Mouse (Mus musculus) adrenal gland, postnatal 14 days (tissue): ENCODE measurements around the gene Dysf. TPM values are rescaled to one million over a fixed set of nuclear protein-coding genes. Genes with fewer than 3 reads are reported as not detected.
A peak's percentile ranks its signal among the peaks of the same experiment; 100 is the strongest.

ENCODE experiments used
- DNase-seq: peaks from one replicate; pipeline ENCODE4 v3.0.0; 2021; ENCODE audit warnings: mixed read lengths
- total RNA-seq: library from RNA; stranded (reverse); gene quantifications from 2 replicates; pipeline ENCODE4 v1.2.3, GENCODE M21; 2021

Gene Dysf
- total RNA-seq, 1 experiment from 2014 or later = 49.2 TPM

DNA sequence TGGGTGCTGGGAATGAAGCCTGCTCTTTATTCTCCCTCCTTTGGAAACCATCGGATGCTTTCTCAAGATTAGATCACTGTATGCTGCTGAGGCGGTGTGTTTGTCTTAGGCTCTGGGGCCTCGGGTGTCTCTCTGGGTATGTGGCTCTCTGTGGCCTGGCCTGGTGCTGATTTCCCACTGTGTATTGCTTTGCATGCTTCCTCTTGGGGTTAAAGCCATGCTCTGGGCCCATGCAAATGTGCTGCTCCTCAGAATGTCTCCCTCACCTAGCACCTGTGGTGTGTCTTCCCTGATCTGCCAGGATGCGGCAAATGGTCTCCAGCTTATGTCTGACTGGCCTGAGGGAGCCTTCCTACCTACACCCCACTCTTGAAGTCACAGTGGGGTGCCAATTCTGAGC is 41.8 kb downstream of the Dysf start:
- no peak for DNase-seq

DNA sequence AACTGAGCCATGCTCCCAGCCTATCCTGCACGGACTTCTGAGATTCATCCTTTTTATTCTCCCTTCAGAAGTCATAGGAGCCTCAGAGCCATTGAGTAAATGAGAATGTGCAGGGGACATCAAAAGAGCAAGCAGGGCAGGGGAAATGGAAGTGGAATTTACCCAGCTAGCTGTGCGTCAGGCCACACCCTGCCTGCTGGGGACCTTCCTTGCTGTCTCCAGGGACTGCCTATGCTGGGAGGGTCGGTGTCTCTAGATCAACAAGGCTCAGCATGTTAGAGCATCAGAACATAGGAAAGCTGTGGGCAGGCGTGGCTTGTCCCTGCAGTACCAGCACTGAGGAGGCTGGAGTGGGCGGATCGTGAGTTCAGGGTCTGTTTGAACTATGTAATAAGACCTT is 42.6 kb downstream of the Dysf start:
- DNase-seq = peak; percentile 36

DNA sequence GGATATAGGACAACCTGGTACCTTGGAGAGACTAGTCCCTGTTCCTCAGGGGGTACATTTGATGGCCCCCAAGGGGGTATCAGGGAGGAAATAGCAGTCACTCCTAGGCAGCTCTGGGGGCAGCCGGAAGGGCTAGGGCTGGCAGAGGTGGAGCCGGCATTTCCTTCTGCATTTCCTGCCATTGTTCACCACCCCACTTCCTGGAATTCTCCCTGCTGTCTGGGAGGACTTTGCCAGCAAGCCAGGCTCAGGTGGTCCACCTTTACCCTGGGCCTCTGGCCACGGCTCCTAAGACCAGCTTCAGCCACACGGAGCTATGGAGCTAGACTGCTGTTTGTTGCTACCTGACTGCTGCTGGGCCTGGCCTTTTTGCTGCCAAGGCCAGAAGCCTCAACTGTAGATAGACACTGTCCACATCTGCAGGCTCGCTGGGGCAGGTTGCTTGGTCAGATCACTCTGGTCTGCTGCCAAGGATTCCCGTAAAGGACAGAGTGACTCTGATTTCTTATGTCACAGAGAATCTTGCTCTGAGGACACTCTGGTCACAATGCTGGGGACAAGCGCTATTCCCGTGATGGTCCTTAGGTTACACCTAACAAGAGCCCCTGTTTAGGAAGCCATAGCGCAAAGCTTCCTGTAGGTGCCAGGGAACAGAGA is 45.6 kb downstream of the Dysf start:
- DNase-seq = peak; percentile 39

DNA sequence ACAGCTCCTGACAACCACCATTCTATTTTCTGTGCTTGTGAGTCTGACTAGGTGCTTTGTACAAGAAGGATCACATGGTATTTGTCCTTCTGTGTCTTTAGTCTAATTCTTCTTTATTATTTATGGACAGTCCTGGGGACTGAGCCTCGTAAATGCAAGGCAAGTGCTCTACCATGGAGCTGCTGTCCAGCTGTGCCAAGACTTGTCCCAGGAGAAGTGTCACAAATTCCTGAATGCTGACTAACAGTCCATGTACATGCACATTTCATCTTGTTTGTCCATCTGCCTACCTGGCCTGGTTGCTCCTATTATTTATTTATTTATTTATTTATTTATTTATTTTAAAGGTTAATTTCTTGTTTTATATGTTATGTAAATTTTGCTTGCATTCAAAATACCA is 47.2 kb downstream of the Dysf start:
- DNase-seq = peak; percentile 43

DNA sequence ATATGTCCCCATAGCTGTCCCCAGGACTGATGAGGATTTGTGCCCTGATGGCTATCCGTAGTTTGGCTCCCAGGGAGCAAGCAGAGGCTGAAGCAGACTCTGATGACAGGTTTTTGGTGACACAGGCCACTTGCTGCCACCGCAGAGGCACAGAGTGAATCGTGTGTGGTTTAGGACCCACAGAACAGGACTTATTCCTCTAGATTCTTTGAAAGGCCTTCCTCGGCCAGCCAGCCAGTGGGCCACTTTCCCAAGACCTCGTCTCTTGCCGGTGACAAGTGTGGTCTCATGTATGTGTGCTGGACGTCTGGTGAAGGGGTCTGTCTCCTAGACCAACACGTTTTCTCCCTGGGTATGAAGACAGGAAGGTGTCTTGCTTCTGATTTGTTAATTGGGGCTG is 48.8 kb downstream of the Dysf start:
- no peak for DNase-seq

DNA sequence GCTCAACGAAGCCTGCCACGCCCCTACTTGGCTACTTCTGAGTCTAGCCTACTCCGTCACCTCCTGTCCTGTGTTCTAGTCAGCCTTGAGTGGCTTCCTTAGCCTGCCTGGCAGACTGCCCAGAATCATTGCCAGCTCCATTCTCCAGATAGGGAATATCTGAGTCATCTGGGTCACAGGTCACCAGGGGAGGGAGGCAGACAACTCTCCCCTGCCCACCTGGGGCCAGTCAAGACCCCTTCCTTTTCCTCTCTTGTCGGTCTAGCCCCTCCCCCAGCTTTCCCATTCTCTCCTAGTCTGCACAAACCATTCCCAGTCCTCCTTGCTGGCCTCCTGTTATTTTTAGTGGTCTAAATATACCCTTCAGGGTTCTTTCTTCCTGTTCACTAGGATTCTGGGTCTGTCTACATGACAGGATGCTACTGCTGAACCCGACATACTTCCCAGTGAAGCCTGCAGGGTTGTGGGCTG is 50.3 kb downstream of the Dysf start:
- peak; percentile 82 for DNase-seq

DNA sequence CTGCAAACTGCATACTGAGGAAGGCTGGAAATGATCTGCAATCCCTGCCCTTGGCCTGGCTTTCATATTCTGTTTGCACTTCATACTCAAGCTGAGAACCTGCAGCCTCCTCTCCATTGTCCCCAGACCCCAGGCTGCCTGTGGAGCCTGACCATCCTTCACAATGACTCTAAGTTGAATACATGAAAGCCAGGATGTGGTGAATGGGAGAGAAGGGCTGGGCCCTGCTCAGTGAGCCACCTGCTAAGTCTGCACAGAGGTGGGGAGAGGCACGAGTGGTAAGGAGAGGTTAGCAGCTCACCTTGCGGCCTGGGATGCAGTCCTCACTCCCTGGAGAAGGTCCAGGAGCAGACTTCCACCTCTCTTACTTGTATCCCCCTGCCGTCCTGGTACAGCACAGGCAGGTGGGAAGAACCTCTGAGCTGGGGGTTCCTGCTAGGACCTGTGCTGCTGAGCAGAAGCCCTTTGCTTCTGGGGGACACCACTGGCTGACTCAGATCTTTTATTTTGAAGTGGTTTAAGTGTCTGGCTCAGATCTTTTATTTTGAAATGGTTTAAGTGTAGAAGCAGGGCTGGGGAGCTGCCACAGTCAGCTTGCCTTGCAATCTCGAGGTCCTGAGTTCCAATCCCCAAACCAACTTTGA is 51.5 kb downstream of the Dysf start:
- no peak for DNase-seq

DNA sequence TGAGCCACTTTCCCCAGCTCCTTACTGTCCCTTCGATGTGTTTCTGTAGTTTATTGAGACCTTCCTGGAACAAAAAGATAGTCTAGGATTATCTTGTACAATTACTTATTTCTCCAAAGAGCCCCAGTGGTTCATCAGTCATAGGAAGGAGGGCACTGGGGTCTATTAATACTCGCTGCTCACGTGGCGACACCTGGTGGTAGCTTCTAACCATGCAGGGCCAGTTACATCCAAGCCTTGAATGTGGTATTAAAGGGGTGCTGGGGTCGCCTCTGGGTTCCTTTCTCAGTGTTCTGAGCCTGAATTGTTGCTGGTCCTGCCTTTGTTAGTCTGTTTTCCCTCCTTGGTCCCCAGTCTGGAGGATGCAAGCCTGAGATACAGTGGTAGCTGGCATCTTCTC is 52.9 kb downstream of the Dysf start:
- peak; percentile 74 for DNase-seq

DNA sequence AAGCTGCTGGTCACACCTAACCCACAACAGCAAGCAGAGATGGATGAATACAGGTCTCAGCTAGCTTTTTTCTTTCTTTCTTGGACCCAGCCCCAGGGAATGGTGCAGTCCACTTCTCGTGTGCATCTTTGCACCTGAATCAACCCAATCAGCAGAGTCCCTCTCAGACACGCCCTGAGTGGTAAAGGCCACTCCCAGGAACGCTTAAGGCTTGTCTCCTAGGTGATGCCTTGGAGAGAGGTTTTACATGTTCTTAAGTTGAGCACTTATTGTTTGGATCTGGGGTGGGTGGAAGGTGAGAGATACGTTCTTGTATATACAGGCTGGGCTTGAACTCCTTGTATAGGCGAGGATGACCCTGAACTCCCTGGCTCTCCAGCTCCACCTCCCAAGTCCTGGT is 54.2 kb downstream of the Dysf start:
- DNase-seq = no peak

DNA sequence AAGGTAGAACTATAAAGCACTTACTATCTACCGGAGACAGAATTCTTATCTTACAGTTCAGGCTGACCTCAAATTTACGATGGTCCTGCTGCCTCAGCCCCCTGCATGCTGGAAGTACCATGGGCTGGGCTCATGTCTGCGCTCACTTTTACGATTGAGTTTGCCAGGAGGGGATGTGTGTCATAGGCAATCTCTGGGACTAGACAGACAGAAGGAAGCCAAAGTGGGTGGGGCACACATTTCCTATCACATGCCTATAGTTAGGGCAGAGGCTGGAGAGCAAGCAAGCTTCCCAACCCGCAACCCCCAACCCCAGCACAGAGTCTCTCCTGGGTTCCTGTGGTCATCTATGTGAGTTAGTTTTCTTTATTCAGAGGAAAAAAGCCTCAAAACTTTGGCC is 59.8 kb downstream of the Dysf start:
- DNase-seq = no peak

DNA sequence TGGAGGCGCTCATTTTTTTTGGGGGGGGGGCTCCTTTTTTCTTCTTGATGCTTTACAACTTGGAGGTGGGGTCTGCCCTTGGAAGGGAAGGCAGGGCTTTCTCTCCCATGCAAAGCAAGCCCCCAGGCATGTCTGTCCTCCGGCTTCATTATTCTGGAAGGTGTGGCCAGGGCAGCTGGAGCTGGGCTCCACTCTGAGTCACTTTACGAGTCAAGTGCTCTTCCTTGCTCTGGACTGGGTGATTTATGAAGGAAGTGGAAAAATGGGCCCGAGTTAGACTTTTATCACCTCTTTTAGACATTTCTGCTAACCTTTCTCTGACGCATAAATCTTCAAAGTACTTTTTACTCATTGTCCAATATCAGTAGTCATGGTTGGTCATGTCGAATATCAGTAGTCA is 61.9 kb downstream of the Dysf start:
- peak; percentile 41 for DNase-seq

DNA sequence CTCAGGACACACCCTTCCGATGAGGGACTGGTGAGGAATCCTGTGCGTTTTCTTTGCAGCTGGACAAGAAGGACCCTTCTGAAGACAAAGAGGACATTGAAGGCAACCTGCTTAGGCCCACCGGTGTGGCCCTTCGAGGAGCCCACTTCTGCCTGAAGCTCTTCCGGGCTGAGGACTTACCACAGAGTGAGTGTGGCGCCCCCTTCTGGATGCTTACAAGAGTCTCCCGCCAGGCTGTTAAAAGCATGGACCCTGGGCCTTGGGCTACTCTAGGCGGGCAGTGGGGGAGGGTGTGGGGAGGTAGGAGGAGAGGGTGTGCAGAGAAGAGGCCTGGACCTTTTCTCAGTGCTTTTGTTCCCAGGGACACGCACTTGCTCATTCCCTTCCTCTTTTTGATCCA is 64.2 kb downstream of the Dysf start:
- peak; percentile 59 for DNase-seq

DNA sequence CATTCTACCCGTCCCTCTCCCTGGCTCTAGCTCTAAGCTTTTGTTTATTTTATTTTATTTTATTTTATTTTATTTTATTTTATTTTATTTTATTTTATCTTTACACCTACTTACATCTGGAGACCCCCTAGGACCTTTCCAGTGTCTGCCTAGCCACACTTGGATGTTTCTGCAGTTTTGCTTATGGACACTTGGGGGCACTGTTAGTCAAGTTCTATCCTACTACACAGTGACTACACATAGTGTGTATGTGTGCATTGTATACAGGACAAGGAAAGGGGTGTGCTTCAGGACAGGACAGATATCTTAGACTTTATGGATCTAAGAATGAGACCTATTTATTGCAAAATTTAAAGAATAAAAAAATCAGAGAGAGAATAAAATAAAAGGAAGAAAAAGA is 69.8 kb downstream of the Dysf start:
- no peak for DNase-seq

DNA sequence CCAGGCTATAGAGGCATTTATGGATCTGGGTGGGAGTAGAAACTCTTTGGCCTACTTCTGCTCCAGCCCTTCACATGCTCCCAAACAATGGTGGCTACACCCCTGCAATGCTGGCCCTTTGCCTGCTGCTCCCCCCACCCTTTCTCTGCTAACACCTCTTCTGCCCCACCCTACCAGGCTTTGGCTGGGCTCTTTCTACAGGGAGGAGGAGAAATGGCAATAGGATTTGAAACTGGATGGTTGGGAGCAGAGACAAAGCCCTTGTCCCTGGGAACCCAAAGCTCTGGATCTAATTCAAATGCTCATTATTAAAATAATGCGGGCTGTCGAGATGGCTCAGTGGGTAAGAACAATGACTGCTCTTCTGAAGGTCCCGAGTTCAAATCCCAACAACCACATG is 72.2 kb downstream of the Dysf start:
- DNase-seq = no peak

DNA sequence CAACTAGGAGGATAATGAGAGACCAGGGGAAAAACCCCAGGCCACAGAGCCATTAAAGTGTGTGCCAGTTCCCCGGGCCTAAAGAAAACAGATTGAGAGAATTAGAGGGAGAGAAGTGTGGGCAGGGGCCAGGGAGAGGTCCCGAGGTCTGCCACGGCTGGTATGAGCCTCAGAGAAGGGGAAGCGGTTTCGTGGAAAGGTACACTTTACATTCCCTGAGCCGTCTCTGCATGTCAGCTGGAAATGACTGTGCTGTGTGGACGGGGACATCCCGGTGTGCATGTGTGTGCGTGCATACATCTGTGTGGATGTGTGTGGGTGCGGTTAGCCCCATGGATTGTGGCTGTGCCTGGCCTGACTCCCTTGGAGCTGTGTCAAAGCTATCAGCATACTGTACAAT is 76.4 kb downstream of the Dysf start:
- DNase-seq = no peak

DNA sequence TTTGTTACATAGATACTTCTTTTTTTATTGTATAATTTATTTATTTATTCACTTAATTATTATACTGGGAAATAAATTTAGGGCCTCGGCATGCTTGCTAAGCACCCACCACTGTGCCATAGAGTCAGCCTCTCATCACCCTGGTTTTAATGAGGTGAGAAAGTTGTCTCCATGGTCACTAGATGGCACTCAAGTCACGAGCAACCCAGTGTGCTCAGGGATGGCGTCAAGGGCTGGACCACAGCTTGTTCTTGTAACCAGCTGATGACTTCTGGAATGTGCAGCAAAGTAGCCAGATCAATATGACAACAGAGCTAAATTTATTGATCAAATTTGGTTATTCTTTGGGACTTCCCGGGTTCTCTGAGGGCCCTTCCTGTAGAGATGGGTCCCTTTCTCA is 85.1 kb downstream of the Dysf start:
- peak; percentile 49 for DNase-seq

DNA sequence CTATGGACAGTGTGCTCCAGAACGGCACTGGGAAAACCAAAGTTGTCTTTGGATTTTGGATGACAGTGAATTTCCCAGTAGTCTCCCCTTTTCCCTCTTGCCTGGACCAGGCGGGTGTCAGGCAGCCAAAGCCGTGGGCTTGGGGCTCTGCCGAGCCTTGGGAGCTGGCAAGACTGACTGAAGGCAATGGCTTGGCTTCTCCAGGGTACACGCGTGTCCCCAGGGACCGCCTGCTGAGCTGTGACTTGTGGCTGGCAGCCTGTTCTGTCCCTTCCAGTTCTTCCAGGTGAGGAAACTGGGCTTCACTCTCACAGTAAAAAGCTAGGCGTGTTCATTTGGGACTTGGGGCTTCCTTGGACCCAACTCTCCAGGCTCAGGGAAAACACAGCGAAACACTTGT is 86.1 kb downstream of the Dysf start:
- DNase-seq = peak; percentile 66

DNA sequence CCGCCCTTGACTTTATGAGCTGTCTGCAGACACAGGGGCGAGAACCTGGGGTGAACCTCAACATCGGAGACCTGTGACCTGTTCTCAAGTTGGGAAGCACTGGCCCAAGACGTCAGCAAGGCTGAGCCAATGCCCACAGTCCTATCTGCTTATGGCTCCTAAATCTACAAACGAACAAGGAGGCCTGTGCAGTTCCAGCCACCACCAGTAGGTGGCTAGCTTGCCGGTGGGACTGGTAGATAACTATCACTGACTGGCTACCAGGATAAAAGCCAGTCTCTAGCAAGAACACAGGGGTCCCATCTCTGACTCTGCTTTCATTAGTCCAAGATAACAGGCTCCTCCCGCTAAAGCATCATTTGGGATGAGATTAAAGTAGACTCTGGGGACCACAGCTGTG is 86.6 kb downstream of the Dysf start:
- DNase-seq = peak; percentile 76

DNA sequence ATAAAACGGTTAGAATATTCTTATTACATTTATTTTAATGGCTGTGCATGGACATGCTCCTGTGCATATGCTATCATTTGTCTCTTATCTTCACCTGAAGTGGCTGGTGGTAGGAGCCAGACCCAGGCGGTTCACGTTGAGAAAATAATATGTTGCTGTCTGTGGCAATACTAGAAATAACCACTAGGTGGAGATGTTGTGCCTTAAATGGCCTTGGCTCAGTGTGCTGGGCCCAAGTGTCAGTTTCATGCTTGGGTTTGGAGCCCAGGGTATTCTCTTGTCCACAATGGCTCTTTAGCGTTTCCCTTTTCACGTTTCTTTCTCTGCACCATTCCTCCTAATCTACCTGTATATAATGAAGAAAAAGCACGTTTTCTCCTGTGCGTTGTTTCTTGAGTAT is 87.5 kb downstream of the Dysf start:
- peak; percentile 70 for DNase-seq

DNA sequence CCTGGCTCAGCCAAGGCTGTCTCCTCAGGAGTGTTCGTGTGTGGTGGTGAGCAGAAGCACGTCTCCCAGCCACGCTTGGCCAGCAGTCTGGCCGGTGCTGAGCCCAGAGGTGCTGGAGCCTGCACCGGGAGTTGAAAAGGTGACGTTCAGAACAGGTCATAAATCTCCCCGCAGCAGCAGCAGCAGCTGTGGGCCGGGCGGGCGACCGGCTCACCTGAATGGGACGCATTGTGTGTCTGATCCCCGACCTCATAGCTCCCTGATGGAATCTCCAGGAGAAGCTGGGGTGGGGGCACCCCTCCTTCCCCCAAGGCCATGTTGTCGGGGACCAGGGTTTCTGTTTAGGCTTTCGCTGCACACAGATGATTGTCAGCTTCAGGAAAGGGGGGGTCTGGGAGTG is 93.6 kb downstream of the Dysf start:
- DNase-seq = no peak

DNA sequence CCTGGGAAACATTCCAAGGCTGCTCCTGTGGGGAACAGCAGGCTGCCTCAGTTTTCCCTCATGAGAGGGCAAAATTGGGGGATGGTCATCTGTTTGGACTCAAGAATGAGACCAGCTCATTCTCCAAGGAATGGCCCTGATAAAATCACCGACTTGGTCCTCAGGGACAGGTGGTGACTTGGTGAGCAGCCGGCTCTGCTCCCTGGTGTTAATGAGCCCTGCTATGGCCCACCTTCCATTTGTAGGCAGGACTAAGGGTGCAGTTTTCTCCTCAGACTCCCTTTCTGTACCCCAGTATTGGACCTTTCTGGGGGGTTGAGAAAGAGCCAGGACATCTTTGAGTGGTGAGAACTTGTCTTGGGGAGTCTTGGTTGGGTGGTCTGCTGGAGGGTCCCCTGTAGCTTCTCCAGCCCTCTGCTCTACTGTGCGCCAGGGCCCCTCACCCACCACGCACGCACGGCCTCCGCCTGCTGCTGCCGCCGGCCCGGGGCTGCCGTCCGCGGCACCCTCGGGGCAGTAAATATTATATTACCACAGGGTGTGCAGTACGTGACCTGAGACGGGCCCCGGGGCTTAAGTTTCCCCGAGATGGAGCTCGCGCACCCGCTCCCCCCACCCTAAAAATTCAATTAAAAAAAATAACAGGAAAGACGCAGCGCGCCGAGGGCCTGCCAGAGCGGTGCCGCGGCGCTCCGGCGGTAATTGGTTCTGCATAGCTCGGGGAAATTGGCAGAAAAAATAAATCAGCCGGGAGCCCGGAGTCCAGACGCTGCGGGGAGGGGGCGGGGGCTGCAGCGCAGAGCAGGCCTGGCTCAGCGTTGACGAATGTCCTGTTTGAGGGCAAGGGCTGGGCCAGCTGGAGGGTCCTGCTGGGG is 97.0 kb downstream of the Dysf start:
- DNase-seq = peak; percentile 43

DNA sequence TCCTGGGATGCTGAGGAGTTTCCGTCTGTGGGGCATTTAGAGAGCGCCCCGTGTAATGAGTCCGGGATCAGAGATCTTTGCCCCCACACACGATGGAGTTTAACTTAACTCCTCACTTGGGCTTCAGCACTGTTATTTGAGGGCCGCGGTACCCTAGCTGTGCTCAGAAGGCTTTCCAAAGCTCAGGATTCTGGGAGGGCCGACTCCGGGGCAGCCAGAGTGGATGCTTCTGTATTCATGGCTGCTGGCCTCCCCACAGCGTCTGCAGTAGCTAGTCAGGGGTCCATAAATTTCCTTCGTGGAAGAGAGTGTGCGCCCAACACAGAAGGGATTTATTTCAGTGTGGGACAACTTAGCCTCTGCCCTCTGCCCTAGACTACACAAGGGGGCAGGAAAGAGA is 97.7 kb downstream of the Dysf start:
- DNase-seq = no peak

DNA sequence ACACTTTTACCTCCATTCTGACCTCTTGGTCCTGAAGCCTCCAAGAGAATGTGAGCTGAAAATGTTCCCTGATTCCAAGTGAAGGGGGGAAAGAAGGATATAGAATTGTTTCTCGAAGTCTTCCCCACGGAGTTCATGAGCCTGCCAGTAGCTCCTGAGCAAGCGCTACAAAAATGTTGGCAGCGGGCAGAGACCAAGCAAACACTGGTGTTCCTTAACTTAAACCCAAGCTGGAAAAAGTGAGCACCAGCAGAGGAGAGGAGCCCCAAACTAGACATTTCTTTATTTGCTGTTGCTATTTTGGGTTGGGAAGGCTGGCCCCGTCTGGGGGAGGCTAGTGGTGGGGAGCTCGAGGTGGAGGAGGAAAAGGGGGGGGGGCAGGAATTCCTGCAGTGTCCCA is 102.0 kb downstream of the Dysf start:
- DNase-seq = peak; percentile 9
